19 mouse cellular contexts compared by ENCODE assay signal in the genomic region with DNA sequence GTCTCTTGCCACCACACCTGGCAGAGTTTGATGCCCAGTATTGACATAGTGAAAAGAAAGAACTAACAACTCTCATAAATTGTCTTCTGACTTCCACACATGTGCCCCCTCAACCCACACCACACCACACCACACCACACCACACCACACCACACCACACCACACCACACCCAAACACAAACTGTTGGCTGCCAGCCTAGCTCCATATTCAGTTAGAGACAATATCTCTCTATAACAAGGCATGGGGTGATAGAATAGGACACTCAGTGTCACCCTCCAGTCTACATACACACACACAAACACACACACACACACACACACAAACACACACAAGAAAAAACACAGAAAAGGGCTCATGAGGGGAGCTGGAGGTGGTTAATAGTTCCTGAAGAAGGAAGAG. TPM values are rescaled to one million over a fixed set of nuclear protein-coding genes. Genes with fewer than 3 reads are reported as not detected.
"Had no signal": no experiment of that assay in that cellular context is flagged by ENCODE, and none has a peak within 500 bp of the region (broad histone marks: within the 10 kb centered on the region; RNA-seq: fewer than 3 reads in every experiment).

No protein-coding gene starts in this region.

- H3K27ac ChIP-seq: liver, embryonic 13.5 days; liver, embryonic 15.5 days; lung, embryonic 15.5 days; macrophage; midbrain, embryonic 12.5 days; neural tube, embryonic 12.5 days; stomach, embryonic 15.5 days; stomach, postnatal 0 days had no signal

- ATAC-seq: liver, postnatal 0 days; lung, postnatal 0 days had no signal

- H3K4me2 ChIP-seq: liver, embryonic 13.5 days; liver, embryonic 15.5 days; lung, embryonic 15.5 days; midbrain, embryonic 12.5 days; neural tube, embryonic 12.5 days; stomach, embryonic 15.5 days had no signal

- H3K9me3 ChIP-seq: liver, embryonic 13.5 days; liver, embryonic 15.5 days; lung, embryonic 15.5 days; megakaryocyte, embryonic 14.5 days; midbrain, embryonic 12.5 days; neural tube, embryonic 12.5 days; stomach, embryonic 15.5 days had no signal

- H3K4me3 ChIP-seq: liver, embryonic 13.5 days; liver, embryonic 15.5 days; lung, embryonic 15.5 days; megakaryocyte, embryonic 14.5 days; midbrain, embryonic 12.5 days; neural tube, embryonic 12.5 days; stomach, embryonic 15.5 days had no signal

- H3K9ac ChIP-seq: liver, embryonic 13.5 days; liver, embryonic 15.5 days; liver, postnatal 0 days; lung, embryonic 15.5 days; midbrain, embryonic 12.5 days; neural tube, embryonic 12.5 days; stomach, embryonic 15.5 days had no signal

- DNase-seq: liver, embryonic 13.5 days; liver, postnatal 0 days; lung, adult 2 months; lung, postnatal 14 days; lung, postnatal 36 days; right cerebral cortex, postnatal 14 days; thymus, adult 2 months; thymus, postnatal 25 days; thymus, postnatal 4 days had no signal

- H3K36me3 ChIP-seq: liver, embryonic 13.5 days; liver, embryonic 15.5 days; lung, embryonic 15.5 days; midbrain, embryonic 12.5 days; neural tube, embryonic 12.5 days; stomach, embryonic 15.5 days had no signal

- H3K27me3 ChIP-seq: lung, embryonic 15.5 days; midbrain, embryonic 12.5 days; neural tube, embryonic 12.5 days; stomach, embryonic 15.5 days had no signal

- H3K4me1 ChIP-seq: lung, embryonic 15.5 days; megakaryocyte, embryonic 14.5 days; midbrain, embryonic 12.5 days; neural tube, embryonic 12.5 days; stomach, embryonic 15.5 days had no signal

RNA-seq across cellular contexts. Expression of gene Rem2, which starts 12.4 kb away (rescaled TPM):
- total RNA-seq: monocyte, adult 5-6 weeks had no signal
- polyA plus RNA-seq: macrophage had no signal

RNA-seq across cellular contexts. Expression of gene Mmp14, which starts 56.9 kb away (rescaled TPM):
- total RNA-seq: monocyte, adult 5-6 weeks had no signal
